Mouse (Mus musculus) ES-E14 (cell line): ENCODE results near the gene Palmd. TPM values are rescaled to one million over a fixed set of nuclear protein-coding genes. Genes with fewer than 3 reads are reported as not detected.
A peak's percentile ranks its signal among the peaks of the same experiment; 100 is the strongest.

Source experiments
- DNase-seq: peaks from one replicate; pipeline ENCODE4 v3.0.0-alpha.2; 2013; ENCODE audit warnings: low read depth, low spot score
- H3K27ac ChIP-seq: 2 replicates; pipeline ENCODE4 v1.5.1; 2012; ENCODE audit warnings: low read depth, mild to moderate bottlenecking, low read length, moderate library complexity, mixed read lengths; ENCODE audit not compliant: poor library complexity, insufficient read depth, severe bottlenecking
- H3K36me3 ChIP-seq: 2 replicates; pipeline ENCODE4 v1.6.1; 2012; ENCODE audit warnings: mild to moderate bottlenecking, low read length, moderate library complexity, mixed read lengths; ENCODE audit not compliant: control insufficient read depth, poor library complexity, insufficient read depth, severe bottlenecking
- H3K4me1 ChIP-seq, 2 experiments: fragments of 150-350 bp in 1 of 2; sonication (generic) in 1 of 2; 2 replicates each; pipeline ENCODE4 v1.6.1; 2012; ENCODE audit warnings: low read length in 2 of 2, mild to moderate bottlenecking in 1 of 2, mixed read lengths in 1 of 2; ENCODE audit not compliant: control insufficient read depth in 2 of 2, insufficient read depth in 2 of 2, poor library complexity in 1 of 2
- H3K4me3 ChIP-seq, 2 experiments: fragments of 150-350 bp in 1 of 2; sonication (generic) in 1 of 2; 2 replicates each; pipeline ENCODE4 v1.5.1; 2012; ENCODE audit warnings: low read length in 2 of 2, low read depth in 1 of 2, mild to moderate bottlenecking in 1 of 2, mixed read lengths in 1 of 2; ENCODE audit not compliant: insufficient read depth in 1 of 2, poor library complexity in 1 of 2, severe bottlenecking in 1 of 2
- H3K9ac ChIP-seq: 2 replicates; pipeline ENCODE4 v1.6.1; 2012; ENCODE audit warnings: low read depth, mild to moderate bottlenecking, low read length, mixed read lengths; ENCODE audit not compliant: poor library complexity, insufficient read depth, severe bottlenecking
- H3K9me3 ChIP-seq: fragments of 150-350 bp; sonication (generic); 2 replicates; pipeline ENCODE4 v1.6.1; 2012; ENCODE audit warnings: low read depth, mild to moderate bottlenecking, low read length; ENCODE audit not compliant: control insufficient read depth, insufficient read depth
- CHD2 ChIP-seq: IDR thresholded peaks from 2 replicates; pipeline ENCODE4 v1.6.1; 2014; ENCODE audit warnings: mild to moderate bottlenecking, low read depth, low read length, inconsistent platforms
- HCFC1 ChIP-seq: IDR thresholded peaks from 2 replicates; pipeline ENCODE4 v1.6.1; 2012; ENCODE audit warnings: low read length, inconsistent platforms, borderline replicate concordance; ENCODE audit not compliant: insufficient read depth
- MAFK ChIP-seq: IDR thresholded peaks from 2 replicates; pipeline ENCODE4 v1.6.1; 2014; ENCODE audit warnings: mild to moderate bottlenecking, low read depth, low read length, inconsistent platforms; ENCODE audit not compliant: insufficient read depth
- ZC3H11A ChIP-seq: IDR thresholded peaks from 2 replicates; pipeline ENCODE4 v1.6.1; 2012; ENCODE audit warnings: low read depth, mild to moderate bottlenecking, inconsistent platforms, low read length, borderline replicate concordance
- ZNF384 ChIP-seq: IDR thresholded peaks from 2 replicates; pipeline ENCODE4 v1.6.1; 2012; ENCODE audit warnings: low read depth, low read length, inconsistent platforms
- in situ Hi-C, 2 experiments: fragments of 600-800 bp; cut with MboI; formaldehyde crosslinking; loops; one replicate each; pipeline ENCODE4 v1.15.1; 2025; ENCODE audit warnings: low sequenced_read_pairs in 2 of 2, inconsistent platforms in 1 of 2; ENCODE audit not compliant: unreplicated experiment in 2 of 2
- total RNA-seq: library from RNA; depleted of rRNA; stranded (reverse); fragments of 300-350 nt; gene quantifications from 2 replicates; pipeline ENCODE4 v1.2.3, GENCODE M21; 2012

The Palmd gene
- total RNA-seq, 1 experiment, result 0.09 TPM

DNA sequence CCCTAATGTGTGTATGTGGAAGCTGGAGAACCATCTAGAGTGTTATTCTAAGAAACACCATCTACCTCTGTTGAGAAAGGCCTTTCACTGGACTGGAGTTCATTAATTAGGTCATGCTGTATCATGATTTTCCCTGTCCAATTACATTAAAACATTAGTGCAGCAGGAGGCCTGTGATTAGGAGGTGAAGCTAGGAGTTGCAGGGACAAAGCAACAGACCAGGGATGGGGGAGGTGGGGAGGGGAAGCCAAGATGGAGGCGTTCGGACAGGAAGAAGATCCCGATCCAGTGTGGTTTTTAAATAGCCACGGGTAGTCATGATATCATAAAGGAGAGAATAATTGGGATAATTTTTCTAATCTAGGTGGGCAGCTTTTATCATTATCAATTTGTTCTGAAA lies 51.8 kb downstream of the Palmd start:
- no peak overlapping the region for H3K9ac ChIP-seq
- no peaks in the 10 kb centered on the region for H3K36me3 ChIP-seq
- no peaks in the 10 kb centered on the region for H3K9me3 ChIP-seq
- H3K4me1 ChIP-seq, result no peaks in the 10 kb centered on the region
- no peak for DNase-seq
- in situ Hi-C loops, result loop anchor here (25.0 kb wide), 2 partner anchors 145 to 520 kb away; no protein-coding TSS in a partner anchor
- TF ChIP-seq HCFC1 (no peak), MAFK (no peak), CHD2 (no peak), ZC3H11A (no peak), ZNF384 (no peak)
- H3K4me3 ChIP-seq, result no peak overlapping the region
- no peak overlapping the region for H3K27ac ChIP-seq

DNA sequence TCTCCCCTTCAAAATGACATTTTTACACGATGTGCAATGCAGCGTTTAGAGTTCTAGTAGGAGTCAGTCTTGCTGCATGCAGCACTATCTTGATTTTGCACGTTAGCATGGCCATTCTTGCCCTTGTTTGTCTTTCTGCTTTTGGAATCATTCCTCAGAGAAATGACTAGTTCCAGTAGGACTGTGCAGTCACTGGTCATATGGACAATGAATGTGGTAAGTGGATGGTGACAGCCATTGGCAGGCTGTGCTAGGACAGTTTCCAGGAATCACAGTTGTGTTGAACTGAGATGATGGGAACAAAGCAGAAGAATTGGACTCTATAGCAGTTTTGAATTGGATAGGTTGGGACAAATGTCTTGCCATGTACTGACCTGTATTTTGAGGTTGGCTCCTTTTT lies 53.9 kb downstream of the Palmd start:
- in situ Hi-C loops, result loop anchor here (25.0 kb wide), 2 partner anchors 147 to 522 kb away; no protein-coding TSS in a partner anchor
- no peak for DNase-seq
- Histone ChIP-seq H3K36me3 (no peaks in the 10 kb centered on the region), H3K9me3 (no peaks in the 10 kb centered on the region), H3K27ac (no peak overlapping the region), H3K4me1 (no peaks in the 10 kb centered on the region), H3K4me3 (no peak overlapping the region), H3K9ac (no peak overlapping the region)
- TF ChIP-seq ZNF384, result no peak
- no peak for TF ChIP-seq ZC3H11A
- TF ChIP-seq HCFC1, result no peak
- no peak for TF ChIP-seq CHD2
- TF ChIP-seq MAFK, result no peak

DNA sequence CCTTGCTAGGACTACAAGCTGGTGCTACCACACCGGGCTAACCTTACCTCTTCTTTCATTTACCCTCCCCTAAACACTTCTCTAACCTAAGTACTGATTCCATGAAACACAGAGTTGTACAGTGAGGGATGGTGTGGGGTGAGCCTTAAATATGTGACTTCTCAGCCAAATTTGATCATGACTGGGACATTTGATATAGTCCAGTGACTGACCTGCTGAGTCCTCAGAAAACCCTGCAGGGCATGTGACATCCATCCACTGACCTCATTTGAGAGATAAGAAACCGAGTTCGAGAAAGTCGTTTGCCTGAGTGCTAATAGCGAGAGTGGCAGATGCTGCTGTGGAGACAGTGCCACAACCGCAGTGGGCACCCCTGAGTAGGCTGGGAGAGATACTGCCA lies 54.4 kb downstream of the Palmd start:
- Histone ChIP-seq H3K9me3 (no peaks in the 10 kb centered on the region), H3K4me3 (no peak overlapping the region), H3K36me3 (no peaks in the 10 kb centered on the region), H3K27ac (no peak overlapping the region; the same call in 1 of the 2 replicates), H3K9ac (no peak overlapping the region), H3K4me1 (no peaks in the 10 kb centered on the region)
- TF ChIP-seq MAFK (no peak), CHD2 (no peak), HCFC1 (no peak), ZNF384 (no peak), ZC3H11A (no peak)
- no peak for DNase-seq
- in situ Hi-C loops, result loop anchor here (25.0 kb wide), 2 partner anchors 148 to 523 kb away; no protein-coding TSS in a partner anchor

DNA sequence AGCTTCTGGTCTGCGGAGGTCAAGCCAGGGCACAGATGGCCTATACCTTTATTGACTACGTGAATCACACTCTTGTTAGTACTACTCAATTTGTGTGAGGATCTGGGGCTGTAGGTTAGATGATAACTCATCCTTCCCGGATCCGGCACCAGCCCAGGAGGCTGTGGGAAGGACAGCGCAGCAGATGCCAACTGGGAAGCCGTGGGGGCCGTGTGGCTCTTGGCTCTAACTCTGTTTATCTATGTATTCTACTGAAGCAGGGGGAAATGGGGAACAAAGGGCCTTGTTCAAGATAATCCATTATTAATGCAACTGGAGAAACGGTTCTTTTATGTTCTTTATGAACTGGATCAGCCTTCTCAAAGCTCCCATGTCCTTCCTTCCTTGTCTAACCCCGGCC lies 62.2 kb downstream of the Palmd start:
- no peak overlapping the region for H3K4me3 ChIP-seq
- H3K27ac ChIP-seq, result no peak overlapping the region
- no peak overlapping the region for H3K9ac ChIP-seq
- peaks cover 13% of the 10 kb centered on the region; the same call in 1 of the 2 replicates for H3K36me3 ChIP-seq
- no peaks in the 10 kb centered on the region for H3K9me3 ChIP-seq
- no peak for DNase-seq
- H3K4me1 ChIP-seq, result peaks cover 0 to 4% of the 10 kb centered on the region in 2 experiments; a peak in 1 of 4 replicates
- TF ChIP-seq CHD2 (no peak), MAFK (no peak), ZNF384 (no peak), HCFC1 (no peak), ZC3H11A (no peak)
- in situ Hi-C loops, result loop anchor here (5.0 to 25.0 kb wide), 3 partner anchors 156 to 531 kb away; no protein-coding TSS in a partner anchor

DNA sequence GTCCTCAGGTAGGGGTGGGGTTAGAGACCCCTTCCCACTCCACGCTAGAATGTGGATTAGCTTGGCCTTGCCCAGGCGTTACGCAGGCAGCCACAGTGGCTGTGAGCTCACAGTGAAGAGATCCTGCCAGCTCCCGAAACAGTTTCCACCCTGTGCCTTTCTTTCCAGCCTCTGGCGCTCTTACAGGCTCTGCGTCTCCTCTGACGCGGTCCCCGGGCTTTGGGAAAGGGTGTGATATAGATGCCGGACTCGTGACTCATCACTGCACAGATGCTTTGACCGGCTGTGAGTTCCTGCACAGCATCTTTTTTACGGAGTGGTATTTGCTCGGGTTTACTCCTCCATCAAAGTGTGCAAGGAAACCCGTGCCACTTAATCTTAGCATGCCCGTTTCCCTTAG lies 62.9 kb downstream of the Palmd start:
- TF ChIP-seq ZC3H11A, result no peak
- no peak for TF ChIP-seq CHD2
- no peak for TF ChIP-seq ZNF384
- TF ChIP-seq MAFK, result no peak
- Histone ChIP-seq H3K36me3 (peaks cover 18% of the 10 kb centered on the region), H3K4me3 (no peak overlapping the region), H3K4me1 (peaks cover 0 to 4% of the 10 kb centered on the region in 2 experiments; a peak in 1 of 4 replicates), H3K27ac (0 out of 2 replicates have a peak overlapping the region, but pooled peaks have one; percentile 30), H3K9me3 (no peaks in the 10 kb centered on the region), H3K9ac (no peak overlapping the region)
- DNase-seq, result peak; percentile 13
- in situ Hi-C loops, result loop anchor here (5.0 to 25.0 kb wide), 3 partner anchors 156 to 531 kb away; no protein-coding TSS in a partner anchor
